Mouse (Mus musculus) effector memory CD4-positive, alpha-beta T cell, adult 7 months (primary cell): Measurements from ENCODE around the gene Col4a2. TPM values are rescaled to one million over a fixed set of nuclear protein-coding genes. Genes with fewer than 3 reads are reported as not detected.

Source experiments
- polyA plus RNA-seq: library from polyadenylated mRNA; unstranded; fragments of 100-300 nt; shearing (Covaris generic); gene quantifications from one replicate; pipeline ENCODE4 v1.2.1, GENCODE M21; 2017

Col4a2 gene
- not detected for polyA plus RNA-seq

GRCm38 (mm10) chr8:11312349-11313175 is at the start of gene Col4a2, which contains the start of gene Col4a1:
Col4a2 (plus strand) TSS chr8:11312805.
Col4a1 (minus strand) TSS chr8:11312826.

DNA sequence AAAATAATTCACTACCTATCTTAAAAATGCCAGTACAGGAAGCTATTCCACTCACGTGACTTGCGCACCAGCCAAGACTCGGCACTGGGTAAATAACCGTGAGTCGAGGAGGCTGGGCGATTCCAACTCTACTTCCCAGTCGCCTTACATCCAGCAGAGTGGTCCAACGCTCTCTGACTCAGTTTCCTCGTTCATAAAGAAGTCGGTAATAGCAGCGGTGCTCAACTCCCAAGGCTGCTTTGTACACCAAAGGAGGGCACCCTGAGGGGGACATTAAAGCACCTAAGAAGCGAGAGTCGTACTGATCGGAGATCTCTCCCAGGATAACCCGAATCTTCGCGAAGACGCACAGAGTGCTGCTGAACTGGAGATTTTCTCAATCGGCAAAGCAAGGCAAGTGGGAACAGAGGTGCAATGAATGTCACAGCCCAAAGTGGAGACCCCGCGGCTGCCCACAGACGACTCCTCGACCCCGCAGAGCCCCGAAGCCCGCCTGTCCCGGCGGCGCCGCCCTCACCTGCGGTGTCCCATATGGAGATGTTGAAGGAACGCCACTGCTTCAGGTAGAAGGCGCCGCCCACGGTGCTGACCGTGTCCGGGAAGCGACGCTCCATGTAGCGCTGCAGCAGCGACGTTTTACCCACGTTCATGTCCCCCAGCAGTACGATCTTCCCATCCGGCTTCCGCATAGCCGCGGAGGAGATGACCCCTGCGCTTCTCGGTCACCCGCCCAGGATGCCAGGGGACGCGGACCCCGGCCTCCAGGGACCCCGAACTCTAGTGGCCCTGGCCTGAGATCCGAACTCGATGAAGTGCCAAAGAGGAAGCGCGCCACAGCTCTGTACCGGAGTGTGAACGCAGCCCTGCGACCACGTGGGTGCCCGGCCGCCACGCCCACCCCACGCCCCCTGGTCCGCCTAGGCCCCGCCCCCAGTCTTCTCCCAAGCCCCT is 165.5 kb downstream of the Col4a2 start, which contains the start of gene Rab20:
Rab20 (minus strand) TSS at position 900 of the 951 bp plus-strand sequence.

DNA sequence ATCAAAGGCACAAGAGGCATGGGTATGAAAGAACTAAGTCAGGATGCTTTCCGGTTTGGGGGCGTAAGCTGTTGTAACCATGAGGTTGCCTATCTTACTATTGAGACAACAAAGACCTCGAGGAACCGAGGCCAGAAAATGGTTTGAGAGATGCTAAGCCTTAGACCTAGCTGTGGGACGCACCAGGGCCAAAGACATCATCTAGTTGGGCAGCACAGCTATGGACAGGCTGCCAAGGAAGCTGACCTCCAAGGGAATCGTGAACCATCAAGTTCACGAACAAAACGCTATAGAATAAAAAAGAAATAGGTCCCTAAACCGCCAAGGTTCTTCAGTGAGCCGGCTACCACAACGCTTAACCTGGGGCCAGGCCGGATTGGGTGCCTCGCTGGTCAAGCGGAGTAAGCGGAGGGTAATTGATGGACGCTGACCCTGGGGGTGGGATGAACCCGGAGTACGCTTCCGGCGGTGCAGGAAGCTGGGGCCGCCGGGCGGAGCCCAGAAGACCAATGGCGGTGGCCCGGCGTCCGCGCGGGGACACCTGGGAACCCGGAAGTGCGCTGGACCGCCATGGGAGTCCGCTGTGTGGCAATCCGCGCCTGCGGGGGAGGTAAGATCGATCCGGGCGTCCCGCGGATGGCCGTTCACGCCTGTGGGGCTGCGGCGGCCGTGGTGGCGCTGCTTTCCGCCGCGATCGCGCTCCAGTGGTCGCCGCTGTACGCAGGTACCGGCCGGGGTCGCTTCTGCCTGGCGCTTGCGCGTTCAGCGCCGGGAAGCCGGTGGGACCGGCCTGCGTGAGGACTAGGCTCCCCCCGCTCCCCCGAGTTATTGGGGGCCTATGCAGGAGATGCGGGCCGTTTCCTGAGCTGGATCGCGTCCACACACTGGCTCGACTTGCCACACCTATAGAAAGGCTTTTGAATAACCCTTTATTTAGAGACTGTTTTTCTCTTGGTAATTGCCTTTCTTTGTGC is 184.7 kb downstream of the Col4a2 start, which contains the start of gene Naxd:
Naxd (plus strand) TSS at position 490 of the 974 bp plus-strand sequence.

Other genes with a start within 250 kb of the Col4a2 start
- gene Col4a1, start within 50 bp of the Col4a2 start, polyA plus RNA-seq: 0.73 TPM
- gene Rab20, start 165.9 kb downstream of the Col4a2 start, polyA plus RNA-seq: 28.1 TPM
- gene Naxd, start 184.7 kb downstream of the Col4a2 start, polyA plus RNA-seq: 39.4 TPM
- 34.4 TPM for gene Cars2, start 238.0 kb downstream of the Col4a2 start, polyA plus RNA-seq
- 54.8 TPM for gene Ing1, start 242.8 kb downstream of the Col4a2 start, polyA plus RNA-seq